Mouse (Mus musculus) central nervous system, embryonic 11.5 days (tissue): ENCODE measurements around the gene Cnga2. TPM values are rescaled to one million over a fixed set of nuclear protein-coding genes. Genes with fewer than 3 reads are reported as not detected.

Experiments
- polyA plus RNA-seq: library from polyadenylated mRNA; depleted of rRNA; stranded (reverse); fragments of >200 nt; gene quantifications from 2 replicates; pipeline ENCODE4 v1.2.3, GENCODE M21; 2012; rRNA removed

Cnga2 gene
- 0.16 and 0.20 TPM in 2 replicates for polyA plus RNA-seq

GRCm38 (mm10) chrX:71991549-71991948, at the start of gene Cnga2:
Cnga2 (plus strand) TSS chrX:71991849.

GRCm38 (mm10) chrX:71962073-71963051, 29.3 kb upstream of the Cnga2 start, which contains the start of gene Prrg3:
Prrg3 (plus strand) TSS chrX:71962624.

GRCm38 (mm10) chrX:71972686-71973085, 19.0 kb upstream of the Cnga2 start, which contains the start of gene Fate1:
Fate1 (plus strand) TSS chrX:71972986.

Other genes with a start within 250 kb of the Cnga2 start
- gene Vma21, start 175.9 kb upstream of the Cnga2 start, polyA plus RNA-seq: 7.1 and 15.4 TPM in 2 replicates
- gene Gm1141, start 70.8 kb upstream of the Cnga2 start, polyA plus RNA-seq: 1.3 and 2.5 TPM in 2 replicates
- 8.3 and 12.1 TPM in 2 replicates for gene Prrg3, start 29.2 kb upstream of the Cnga2 start, polyA plus RNA-seq
- not detected in 2 replicates for gene Fate1, start 18.9 kb upstream of the Cnga2 start, polyA plus RNA-seq
- gene Magea4, start 230.2 kb downstream of the Cnga2 start, polyA plus RNA-seq: not detected in 2 replicates